Mouse (Mus musculus): Measurements from ENCODE around the gene Gpr68.

Gpr68 gene

GRCm38 (mm10) chr12:100907598-100908297 lies at the start of gene Gpr68:
Gene Gpr68 (minus strand): TSS chr12:100908198.
- DNase-seq, result peak in 1 of 2 experiments; percentile 5

GRCm38 (mm10) chr12:100957257-100957656 lies 49.3 kb upstream of the Gpr68 start:
- DNase-seq, result no peak

GRCm38 (mm10) chr12:100956825-100957224 lies 48.8 kb upstream of the Gpr68 start:
- DNase-seq, result no peak

- no peak for DNase-seq
Measured at GRCm38 (mm10) chr12:100956028-100956427, 48.0 kb upstream of the Gpr68 start.

- DNase-seq, result no peak
Measured at GRCm38 (mm10) chr12:100953926-100954325, 45.9 kb upstream of the Gpr68 start.

GRCm38 (mm10) chr12:100952193-100952931 lies 44.4 kb upstream of the Gpr68 start:
- peak; percentile 45 to 76 for DNase-seq

GRCm38 (mm10) chr12:100949146-100949545 lies 41.1 kb upstream of the Gpr68 start:
- no peak for DNase-seq

- DNase-seq, result no peak
Measured at GRCm38 (mm10) chr12:100948021-100948420, 40.0 kb upstream of the Gpr68 start.

- no peak for DNase-seq
Measured at GRCm38 (mm10) chr12:100945948-100946347, 38.0 kb upstream of the Gpr68 start.

- no peak for DNase-seq
Measured at GRCm38 (mm10) chr12:100945501-100945900, 37.5 kb upstream of the Gpr68 start.

- DNase-seq, result no peak
Measured at GRCm38 (mm10) chr12:100944921-100945336, 36.9 kb upstream of the Gpr68 start.

- no peak for DNase-seq
Measured at GRCm38 (mm10) chr12:100943146-100943545, 35.1 kb upstream of the Gpr68 start.

- no peak for DNase-seq
Measured at GRCm38 (mm10) chr12:100941361-100941760, 33.4 kb upstream of the Gpr68 start.

GRCm38 (mm10) chr12:100937441-100938360 lies 29.7 kb upstream of the Gpr68 start:
- peak in 1 of 2 experiments; percentile 13 for DNase-seq

GRCm38 (mm10) chr12:100936737-100937136 lies 28.7 kb upstream of the Gpr68 start:
- DNase-seq, result peak; percentile 79 to 83

- DNase-seq, result peak; percentile 50 to 83
Measured at GRCm38 (mm10) chr12:100936116-100936515, 28.1 kb upstream of the Gpr68 start.

- peak; percentile 85 to 87 for DNase-seq
Measured at GRCm38 (mm10) chr12:100934796-100935195, 26.8 kb upstream of the Gpr68 start.

GRCm38 (mm10) chr12:100931653-100932052 lies 23.7 kb upstream of the Gpr68 start:
- DNase-seq, result no peak

- DNase-seq, result no peak
Measured at GRCm38 (mm10) chr12:100928286-100928685, 20.3 kb upstream of the Gpr68 start.

GRCm38 (mm10) chr12:100925644-100926619 lies 17.9 kb upstream of the Gpr68 start:
- peak; percentile 35 to 43 for DNase-seq

GRCm38 (mm10) chr12:100924646-100925339 lies 16.8 kb upstream of the Gpr68 start:
- DNase-seq, result peak in 1 of 2 experiments; percentile 9

Data from kidney, adult 8-10 months (tissue).